Mouse (Mus musculus): ENCODE measurements around the gene Nr2c1. TPM values are rescaled to one million over a fixed set of nuclear protein-coding genes. Genes with fewer than 3 reads are reported as not detected.
A peak's percentile ranks its signal among the peaks of the same experiment; 100 is the strongest.

Nr2c1 gene
- polyA plus RNA-seq, 1 experiment from 2014 or later = 6.8 TPM

- ATAC-seq (replicated peaks; ENCODE audit: extremely low read depth, insufficient read depth, low FRiP score) = no peak
- no peaks in the 10 kb centered on the region for H3K36me3 ChIP-seq (ENCODE audit: control insufficient read depth, insufficient read depth)
- no peak overlapping the region for H3K4me3 ChIP-seq (ENCODE audit: low read length)
- no peaks in the 10 kb centered on the region for H3K27me3 ChIP-seq (ENCODE audit: control insufficient read depth, insufficient read depth, low read length)
- no peak overlapping the region for H3K4me2 ChIP-seq (ENCODE audit: low read depth, low read length)
- H3K9me3 ChIP-seq (replicated peaks; ENCODE audit: control insufficient read depth, low read length) = no peaks in the 10 kb centered on the region
- no peak overlapping the region for H3K27ac ChIP-seq (ENCODE audit: low read length)
- 68% methylated on average over 8 of the region's 8 CpGs for WGBS
- H3K4me1 ChIP-seq (ENCODE audit: control insufficient read depth, insufficient read depth, low read length) = peaks cover 7% of the 10 kb centered on the region
- H3K9ac ChIP-seq (ENCODE audit: low read length) = no peak overlapping the region
These were observed 14.7 kb upstream of the Nr2c1 start for GRCm38 (mm10) chr10:94133081-94133480.

- Histone ChIP-seq H3K4me2 (ENCODE audit: low read depth, low read length) (no peak overlapping the region), H3K9me3 (replicated peaks; ENCODE audit: control insufficient read depth, low read length) (no peaks in the 10 kb centered on the region), H3K4me3 (ENCODE audit: low read length) (no peak overlapping the region), H3K27me3 (ENCODE audit: control insufficient read depth, insufficient read depth, low read length) (no peaks in the 10 kb centered on the region), H3K4me1 (ENCODE audit: control insufficient read depth, insufficient read depth, low read length) (peaks cover 7% of the 10 kb centered on the region), H3K36me3 (ENCODE audit: control insufficient read depth, insufficient read depth) (no peaks in the 10 kb centered on the region), H3K27ac (ENCODE audit: low read length) (no peak overlapping the region), H3K9ac (ENCODE audit: low read length) (no peak overlapping the region)
- no peak for ATAC-seq (replicated peaks; ENCODE audit: extremely low read depth, insufficient read depth, low FRiP score)
- WGBS = 86% methylated on average over 7 of the region's 7 CpGs
These were observed 14.1 kb upstream of the Nr2c1 start for GRCm38 (mm10) chr10:94133674-94134073.

GRCm38 (mm10) chr10:94134535-94135390 lies 13.1 kb upstream of the Nr2c1 start:
- no peak for ATAC-seq (replicated peaks; ENCODE audit: extremely low read depth, insufficient read depth, low FRiP score)
- no peak overlapping the region for H3K27ac ChIP-seq (ENCODE audit: low read length)
- WGBS = 93% methylated on average over 12 of the region's 12 CpGs

GRCm38 (mm10) chr10:94138890-94139482 lies 8.8 kb upstream of the Nr2c1 start:
- Histone ChIP-seq H3K36me3 (ENCODE audit: control insufficient read depth, insufficient read depth) (no peaks in the 10 kb centered on the region), H3K9ac (ENCODE audit: low read length) (no peak overlapping the region), H3K4me2 (ENCODE audit: low read depth, low read length) (no peak overlapping the region), H3K4me1 (ENCODE audit: control insufficient read depth, insufficient read depth, low read length) (no peaks in the 10 kb centered on the region), H3K9me3 (replicated peaks; ENCODE audit: control insufficient read depth, low read length) (no peaks in the 10 kb centered on the region), H3K27ac (ENCODE audit: low read length) (no peak overlapping the region), H3K4me3 (ENCODE audit: low read length) (no peak overlapping the region), H3K27me3 (ENCODE audit: control insufficient read depth, insufficient read depth, low read length) (no peaks in the 10 kb centered on the region)
- 86% methylated on average over 10 of the region's 10 CpGs for WGBS
- ATAC-seq (replicated peaks; ENCODE audit: extremely low read depth, insufficient read depth, low FRiP score) = no peak

More at GRCm38 (mm10) chr10:94134535-94135390, 13.1 kb upstream of the Nr2c1 start:
- H3K4me3 ChIP-seq (ENCODE audit: low read length) = no peak overlapping the region
- H3K4me2 ChIP-seq (ENCODE audit: low read depth, low read length) = no peak overlapping the region
- no peaks in the 10 kb centered on the region for H3K27me3 ChIP-seq (ENCODE audit: control insufficient read depth, insufficient read depth, low read length)
- 0 out of 2 replicates have a peak, but pooled peaks cover 2% of the 10 kb centered on the region for H3K4me1 ChIP-seq (ENCODE audit: control insufficient read depth, insufficient read depth, low read length)
- no peaks in the 10 kb centered on the region for H3K36me3 ChIP-seq (ENCODE audit: control insufficient read depth, insufficient read depth)
- no peaks in the 10 kb centered on the region for H3K9me3 ChIP-seq (replicated peaks; ENCODE audit: control insufficient read depth, low read length)
- H3K9ac ChIP-seq (ENCODE audit: low read length) = no peak overlapping the region

- no peak overlapping the region for H3K9ac ChIP-seq (ENCODE audit: low read length)
- H3K27ac ChIP-seq (ENCODE audit: low read length) = no peak overlapping the region
- no peak overlapping the region for H3K4me3 ChIP-seq (ENCODE audit: low read length)
- no peaks in the 10 kb centered on the region for H3K4me1 ChIP-seq (ENCODE audit: control insufficient read depth, insufficient read depth, low read length)
- no peak for ATAC-seq (replicated peaks; ENCODE audit: extremely low read depth, insufficient read depth, low FRiP score)
- 84% methylated on average over 3 of the region's 3 CpGs for WGBS
- no peaks in the 10 kb centered on the region for H3K27me3 ChIP-seq (ENCODE audit: control insufficient read depth, insufficient read depth, low read length)
- H3K9me3 ChIP-seq (replicated peaks; ENCODE audit: control insufficient read depth, low read length) = no peaks in the 10 kb centered on the region
- H3K4me2 ChIP-seq (ENCODE audit: low read depth, low read length) = no peak overlapping the region
- H3K36me3 ChIP-seq (ENCODE audit: control insufficient read depth, insufficient read depth) = no peaks in the 10 kb centered on the region
These were observed 7.4 kb upstream of the Nr2c1 start for GRCm38 (mm10) chr10:94140227-94140931.

- Histone ChIP-seq H3K4me1 (ENCODE audit: control insufficient read depth, insufficient read depth, low read length) (peaks cover 2% of the 10 kb centered on the region), H3K4me2 (ENCODE audit: low read depth, low read length) (no peak overlapping the region), H3K27ac (ENCODE audit: low read length) (no peak overlapping the region), H3K9me3 (replicated peaks; ENCODE audit: control insufficient read depth, low read length) (no peaks in the 10 kb centered on the region), H3K36me3 (ENCODE audit: control insufficient read depth, insufficient read depth) (no peaks in the 10 kb centered on the region), H3K4me3 (ENCODE audit: low read length) (no peak overlapping the region), H3K27me3 (ENCODE audit: control insufficient read depth, insufficient read depth, low read length) (no peaks in the 10 kb centered on the region), H3K9ac (ENCODE audit: low read length) (no peak overlapping the region)
- 91% methylated on average over 3 of the region's 3 CpGs for WGBS
- no peak for ATAC-seq (replicated peaks; ENCODE audit: extremely low read depth, insufficient read depth, low FRiP score)
These were observed 5.4 kb upstream of the Nr2c1 start for GRCm38 (mm10) chr10:94142427-94142826.

- Histone ChIP-seq H3K27ac (ENCODE audit: low read length) (no peak overlapping the region), H3K4me2 (ENCODE audit: low read depth, low read length) (no peak overlapping the region), H3K27me3 (ENCODE audit: control insufficient read depth, insufficient read depth, low read length) (no peaks in the 10 kb centered on the region), H3K4me3 (ENCODE audit: low read length) (no peak overlapping the region), H3K36me3 (ENCODE audit: control insufficient read depth, insufficient read depth) (no peaks in the 10 kb centered on the region), H3K4me1 (ENCODE audit: control insufficient read depth, insufficient read depth, low read length) (peaks cover 13% of the 10 kb centered on the region), H3K9me3 (replicated peaks; ENCODE audit: control insufficient read depth, low read length) (no peaks in the 10 kb centered on the region), H3K9ac (ENCODE audit: low read length) (no peak overlapping the region)
- ATAC-seq (replicated peaks; ENCODE audit: extremely low read depth, insufficient read depth, low FRiP score) = no peak
- 46% methylated on average over 5 of the region's 5 CpGs for WGBS
These were observed 3.2 kb upstream of the Nr2c1 start for GRCm38 (mm10) chr10:94144581-94144980.

GRCm38 (mm10) chr10:94147391-94147755 lies 450 bp upstream of the Nr2c1 start:
- Histone ChIP-seq H3K9ac (ENCODE audit: low read length) (peak overlapping the region; percentile 98), H3K4me3 (ENCODE audit: low read length) (peak overlapping the region; percentile 97), H3K27ac (ENCODE audit: low read length) (peak overlapping the region; percentile 97), H3K4me2 (ENCODE audit: low read depth, low read length) (peak overlapping the region; percentile 61), H3K27me3 (ENCODE audit: control insufficient read depth, insufficient read depth, low read length) (no peaks in the 10 kb centered on the region), H3K36me3 (ENCODE audit: control insufficient read depth, insufficient read depth) (no peaks in the 10 kb centered on the region), H3K9me3 (replicated peaks; ENCODE audit: control insufficient read depth, low read length) (no peaks in the 10 kb centered on the region), H3K4me1 (ENCODE audit: control insufficient read depth, insufficient read depth, low read length) (peaks cover 14% of the 10 kb centered on the region)
- 10% methylated on average over 8 of the region's 8 CpGs for WGBS
- ATAC-seq (replicated peaks; ENCODE audit: extremely low read depth, insufficient read depth, low FRiP score) = peak; percentile 12; the same call in 1 of the 2 replicates

- ATAC-seq (replicated peaks; ENCODE audit: extremely low read depth, insufficient read depth, low FRiP score) = no peak
- no peak overlapping the region for H3K27ac ChIP-seq (ENCODE audit: low read length)
- no peak overlapping the region for H3K9ac ChIP-seq (ENCODE audit: low read length)
- WGBS = 72% methylated on average over 4 of the region's 4 CpGs
- H3K9me3 ChIP-seq (replicated peaks; ENCODE audit: control insufficient read depth, low read length) = no peaks in the 10 kb centered on the region
- no peak overlapping the region for H3K4me2 ChIP-seq (ENCODE audit: low read depth, low read length)
- no peaks in the 10 kb centered on the region for H3K27me3 ChIP-seq (ENCODE audit: control insufficient read depth, insufficient read depth, low read length)
- H3K4me3 ChIP-seq (ENCODE audit: low read length) = no peak overlapping the region
- no peaks in the 10 kb centered on the region for H3K36me3 ChIP-seq (ENCODE audit: control insufficient read depth, insufficient read depth)
- H3K4me1 ChIP-seq (ENCODE audit: control insufficient read depth, insufficient read depth, low read length) = peaks cover 14% of the 10 kb centered on the region
These were observed 3.7 kb downstream of the Nr2c1 start for GRCm38 (mm10) chr10:94151488-94151887.
